Mouse (Mus musculus) brain, embryonic 14.5 days (tissue): Measurements from ENCODE around the gene Atp8a1.

Experiments
- CTCF ChIP-seq: fragments of 200-500 bp; IDR thresholded peaks from 2 replicates; pipeline ENCODE4 v1.5.1; 2012; ENCODE audit warnings: inconsistent platforms, mild to moderate bottlenecking, moderate library complexity, borderline replicate concordance; ENCODE audit not compliant: insufficient read depth, insufficient read length; ENCODE audit errors: extremely low read depth
- POLR2A ChIP-seq: fragments of 200-500 bp; IDR thresholded peaks from 2 replicates; pipeline ENCODE4 v1.6.1; 2012; ENCODE audit warnings: mild to moderate bottlenecking, inconsistent platforms, borderline replicate concordance; ENCODE audit not compliant: poor library complexity, insufficient read depth, insufficient read length, severe bottlenecking; ENCODE audit errors: extremely low read depth

- no peak for TF ChIP-seq CTCF
- TF ChIP-seq POLR2A, result no peak
These were observed 271.5 kb downstream of the Atp8a1 start for GRCm38 (mm10) chr5:67575705-67576104.
